Mouse (Mus musculus) heart, adult 2 months (tissue): Measurements from ENCODE around the gene Ahdc1. TPM values are rescaled to one million over a fixed set of nuclear protein-coding genes. Genes with fewer than 3 reads are reported as not detected.

ENCODE experiments used
- DNase-seq, 2 experiments: peaks; one replicate each; pipeline ENCODE4 v3.0.0; 2021
- H3K27ac ChIP-seq: fragments of 200-600 bp; 2 replicates; pipeline ENCODE4 v1.8.1; 2022
- H3K27me3 ChIP-seq: fragments of 200-500 bp; 2 replicates; pipeline ENCODE4 v1.6.1; 2012; ENCODE audit warnings: mild to moderate bottlenecking, low read length, inconsistent platforms, mixed read lengths; ENCODE audit not compliant: control insufficient read depth, insufficient read depth
- H3K36me3 ChIP-seq: fragments of 200-500 bp; 2 replicates; pipeline ENCODE4 v1.6.1; 2012; ENCODE audit warnings: low read length, inconsistent platforms; ENCODE audit not compliant: control insufficient read depth, insufficient read depth
- H3K4me1 ChIP-seq: fragments of 200-500 bp; 2 replicates; pipeline ENCODE4 v1.6.1; 2011; ENCODE audit warnings: low read length; ENCODE audit not compliant: control insufficient read depth, insufficient read depth
- H3K4me3 ChIP-seq: fragments of 200-600 bp; 2 replicates; pipeline ENCODE4 v1.8.1; 2022
- H3K79me2 ChIP-seq: fragments of 200-500 bp; replicated peaks from 2 replicates; pipeline ENCODE4 v1.6.1; 2012; ENCODE audit warnings: mild to moderate bottlenecking, inconsistent platforms, low read length, moderate library complexity, mixed read lengths; ENCODE audit not compliant: control insufficient read depth, insufficient read depth
- H3K9ac ChIP-seq: fragments of 200-500 bp; 2 replicates; pipeline ENCODE4 v1.6.1; 2012; ENCODE audit warnings: low read depth, mild to moderate bottlenecking, control low read depth, inconsistent platforms, low read length, mixed read lengths
- CTCF ChIP-seq: fragments of 200-600 bp; IDR thresholded peaks from 2 replicates; pipeline ENCODE4 v1.8.1; 2022; ENCODE audit warnings: antibody characterized with exemption, mild to moderate bottlenecking, moderate library complexity
- EP300 ChIP-seq: fragments of 200-500 bp; IDR thresholded peaks from 2 replicates; pipeline ENCODE4 v1.6.1; 2011; ENCODE audit warnings: low read depth, low read length, control low read depth; ENCODE audit not compliant: insufficient read depth
- POLR2A ChIP-seq: fragments of 200-500 bp; IDR thresholded peaks from 2 replicates; pipeline ENCODE4 v1.6.1; 2011; ENCODE audit warnings: mild to moderate bottlenecking, low read depth, low read length, control low read depth; ENCODE audit not compliant: insufficient read depth
- WGBS: fragments of 180-500 bp; shearing (Covaris S2); methylation state at CpG from one replicate; pipeline ENCODE4 v1.1.7; 2018; 5-methylcytosine and 5-hydroxymethylcytosine counted together
- intact Hi-C: fragments of 180-260 bp; cut with DNase I; formaldehyde crosslinking; loops from one replicate; pipeline ENCODE4 v1.15.1; 2025
- long read RNA-seq: library from polyadenylated mRNA; stranded (forward); transcript quantifications from one replicate; pipeline ENCODE4 v2.0.0, GENCODE M21; 2021
- polyA plus RNA-seq: library from polyadenylated mRNA; depleted of rRNA; stranded (reverse); fragments of >200 nt; gene quantifications from 2 replicates; pipeline ENCODE4 v1.2.3, GENCODE M21; 2012; rRNA removed
- total RNA-seq, 2 experiments: library from RNA; stranded (reverse); gene quantifications; 2 replicates each; pipeline ENCODE4 v1.2.3; 2021

Gene Ahdc1
- total RNA-seq = 10 to 100 TPM; 42.6 to 50.9 TPM
- polyA plus RNA-seq = 19.5 and 21.8 TPM in 2 replicates
- long read RNA-seq, partial matches to known transcripts = 2 of 4 reads
- long read RNA-seq, other reads (novel, unspliced or antisense) = 2 of 4 reads

DNA sequence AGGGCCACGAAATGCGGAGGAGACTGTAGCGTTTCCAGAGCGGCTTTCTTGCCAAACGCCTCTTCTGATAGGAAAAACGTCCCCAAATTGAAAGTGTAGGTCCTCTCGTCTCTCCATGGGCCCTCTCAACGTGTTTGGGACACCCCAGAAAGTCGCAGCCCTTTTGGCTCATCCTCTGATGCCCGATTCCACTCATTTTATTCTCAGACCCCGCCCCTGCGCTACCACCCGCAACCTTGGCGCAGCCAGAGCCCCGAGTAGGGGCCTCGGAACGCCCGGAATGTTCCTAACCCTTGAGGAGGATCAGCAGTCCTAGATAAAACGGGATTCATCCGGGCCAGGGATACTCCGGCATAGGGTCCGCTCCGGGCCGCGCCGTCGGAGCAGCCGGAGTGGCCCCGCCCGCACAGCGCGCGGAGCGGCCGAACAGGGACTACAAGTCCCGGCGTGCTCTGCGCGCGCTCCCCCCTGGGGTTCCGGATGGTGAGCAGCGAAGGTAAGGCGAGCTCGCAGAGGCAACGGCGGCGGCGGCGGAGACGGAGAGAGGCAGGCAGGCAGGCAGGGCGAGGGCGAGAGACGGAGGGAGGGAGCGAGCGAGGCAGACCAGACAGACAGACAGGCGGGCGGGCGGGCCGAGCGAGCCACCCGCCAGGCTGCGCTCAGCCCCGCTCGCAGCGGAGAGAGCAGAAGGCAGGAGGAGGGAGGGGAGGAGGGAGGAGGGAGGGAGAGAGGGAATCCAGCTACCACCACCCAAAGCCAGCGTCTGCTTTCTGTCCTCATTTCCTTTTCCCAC lies at the start of gene Ahdc1:
Gene Ahdc1 (plus strand): TSS at position 233 of the 793 bp plus-strand sequence.
- Histone ChIP-seq H3K27me3 (no peaks in the 10 kb centered on the region), H3K27ac (peak within 1 kb of the TSS; percentile 96), H3K36me3 (no peaks in the 10 kb centered on the region), H3K4me1 (peaks cover 5% of the 10 kb centered on the region), H3K4me3 (peak within 1 kb of the TSS; percentile 99), H3K9ac (peak within 1 kb of the TSS; percentile 95), H3K79me2 (no peaks in the 10 kb centered on the region)
- WGBS = 1% methylated on average over 62 of the region's 66 CpGs
- intact Hi-C loops = loop anchor here (1.0 to 5.0 kb wide), 3 partner anchors 27 to 191 kb away; no protein-coding TSS in a partner anchor
- peak; percentile 95 to 96 for DNase-seq
- no peak for TF ChIP-seq CTCF
- no peak for TF ChIP-seq EP300
- peak; percentile 77 for TF ChIP-seq POLR2A

GRCm38 (mm10) chr4:132961866-132962265 lies 49.2 kb upstream of the Ahdc1 start:
- Histone ChIP-seq H3K27ac (peak overlapping the region; percentile 78), H3K79me2 (no peaks in the 10 kb centered on the region), H3K4me1 (peaks cover 27% of the 10 kb centered on the region), H3K36me3 (no peaks in the 10 kb centered on the region), H3K4me3 (no peak overlapping the region), H3K27me3 (no peaks in the 10 kb centered on the region), H3K9ac (no peak overlapping the region)
- TF ChIP-seq EP300 (no peak), CTCF (no peak), POLR2A (no peak)
- intact Hi-C loops = no loop called here
- 48% methylated on average over 5 of the region's 5 CpGs for WGBS
- no peak for DNase-seq

DNA sequence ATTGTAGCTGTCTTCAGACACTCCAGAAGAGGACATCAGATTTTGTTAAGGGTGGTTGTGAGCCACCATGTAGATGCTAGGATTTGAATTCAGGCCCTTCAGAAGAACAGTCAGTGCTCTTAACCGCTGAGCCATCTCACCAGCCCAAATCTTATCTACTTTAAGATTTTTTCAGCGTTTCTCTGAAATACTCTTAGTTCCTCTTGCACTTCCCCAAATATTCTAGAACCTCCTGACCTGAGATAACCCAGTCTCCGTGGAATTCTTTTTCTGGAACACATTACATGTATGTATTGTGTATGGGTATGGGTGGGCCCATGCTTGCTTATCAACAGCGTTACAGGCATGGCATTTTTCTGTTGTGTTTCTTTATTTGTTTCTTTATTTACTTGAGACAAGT lies 48.4 kb upstream of the Ahdc1 start:
- peak overlapping the region; percentile 78; the same call in 1 of the 2 replicates for H3K27ac ChIP-seq
- H3K9ac ChIP-seq = no peak overlapping the region
- DNase-seq = no peak
- peaks cover 27% of the 10 kb centered on the region for H3K4me1 ChIP-seq
- 63% methylated on average over 4 of the region's 4 CpGs for WGBS
- H3K27me3 ChIP-seq = no peaks in the 10 kb centered on the region
- TF ChIP-seq EP300 (no peak), CTCF (no peak), POLR2A (no peak)
- intact Hi-C loops = no loop called here
- no peak overlapping the region for H3K4me3 ChIP-seq
- no peaks in the 10 kb centered on the region for H3K36me3 ChIP-seq
- H3K79me2 ChIP-seq = no peaks in the 10 kb centered on the region

DNA sequence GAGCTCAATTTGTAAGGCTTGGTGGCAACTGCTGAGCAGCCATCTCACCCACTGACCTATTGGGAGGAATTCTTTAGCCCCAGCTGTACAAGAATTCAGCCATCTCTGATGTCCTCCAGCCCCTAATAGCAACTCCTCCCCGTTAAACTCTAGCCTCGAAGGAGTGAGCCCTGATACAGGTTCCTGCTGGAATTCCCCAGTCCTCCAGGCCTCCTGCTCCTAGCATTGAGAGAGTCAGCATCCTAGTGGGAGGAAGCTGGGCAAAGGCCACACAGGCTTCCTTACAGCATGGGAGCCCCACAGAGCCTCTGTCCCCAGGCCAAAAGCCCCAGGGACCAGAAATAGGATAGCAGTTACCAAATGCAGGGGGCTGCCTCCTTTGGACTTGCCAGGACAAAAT lies 47.6 kb upstream of the Ahdc1 start:
- no peak for DNase-seq
- no peaks in the 10 kb centered on the region for H3K79me2 ChIP-seq
- no peak overlapping the region for H3K9ac ChIP-seq
- intact Hi-C loops = no loop called here
- WGBS = 21% methylated on average over 2 of the region's 2 CpGs
- no peak for TF ChIP-seq CTCF
- H3K27me3 ChIP-seq = no peaks in the 10 kb centered on the region
- no peak overlapping the region for H3K4me3 ChIP-seq
- H3K4me1 ChIP-seq = peaks cover 27% of the 10 kb centered on the region
- H3K36me3 ChIP-seq = no peaks in the 10 kb centered on the region
- H3K27ac ChIP-seq = no peak overlapping the region

DNA sequence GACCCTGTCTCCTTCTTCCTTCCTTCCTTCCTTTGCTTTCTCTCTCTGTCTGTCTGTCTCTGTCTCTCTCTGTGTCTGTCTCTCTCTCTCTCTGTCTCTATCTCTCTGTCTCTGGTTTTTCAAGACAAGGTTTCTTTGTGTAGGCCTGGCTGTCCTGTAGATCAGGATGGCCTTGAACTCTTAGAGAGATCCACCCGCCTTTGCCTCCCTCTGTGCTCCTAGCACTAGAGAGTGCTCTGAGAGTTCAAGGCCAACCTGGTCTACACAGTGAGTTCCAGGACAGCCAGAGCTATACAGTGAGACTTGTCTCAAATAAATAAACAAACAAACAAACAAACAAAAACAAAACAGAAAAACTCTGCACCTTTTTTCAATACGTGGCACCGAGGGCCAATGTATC lies 47.0 kb upstream of the Ahdc1 start:
- Histone ChIP-seq H3K27ac (no peak overlapping the region), H3K9ac (no peak overlapping the region), H3K4me1 (peaks cover 27% of the 10 kb centered on the region), H3K4me3 (no peak overlapping the region), H3K36me3 (no peaks in the 10 kb centered on the region), H3K27me3 (no peaks in the 10 kb centered on the region), H3K79me2 (no peaks in the 10 kb centered on the region)
- DNase-seq = no peak
- intact Hi-C loops = no loop called here
- WGBS = 89% methylated on average over 3 of the region's 3 CpGs
- TF ChIP-seq EP300 (no peak), POLR2A (no peak), CTCF (no peak)

- DNase-seq = no peak
- TF ChIP-seq POLR2A (no peak), EP300 (no peak), CTCF (no peak)
- Histone ChIP-seq H3K36me3 (no peaks in the 10 kb centered on the region), H3K79me2 (no peaks in the 10 kb centered on the region), H3K27me3 (no peaks in the 10 kb centered on the region), H3K27ac (no peak overlapping the region), H3K4me1 (peaks cover 22% of the 10 kb centered on the region), H3K9ac (no peak overlapping the region), H3K4me3 (no peak overlapping the region)
- 88% methylated on average over 5 of the region's 5 CpGs for WGBS
- intact Hi-C loops = no loop called here
Observed at GRCm38 (mm10) chr4:132964473-132964872, 46.6 kb upstream of the Ahdc1 start.
